Mouse (Mus musculus) cerebellum, adult 9-10 months (tissue): ENCODE measurements around the gene Prr12.

ENCODE experiments used
- DNase-seq: peaks from one replicate; pipeline ENCODE4 v3.0.0; 2022

The Prr12 gene

GRCm38 (mm10) chr7:45076501-45076900 is 23.8 kb upstream of the Prr12 start:
- no peak for DNase-seq

GRCm38 (mm10) chr7:45075405-45075804 is 22.7 kb upstream of the Prr12 start:
- no peak for DNase-seq

DNA sequence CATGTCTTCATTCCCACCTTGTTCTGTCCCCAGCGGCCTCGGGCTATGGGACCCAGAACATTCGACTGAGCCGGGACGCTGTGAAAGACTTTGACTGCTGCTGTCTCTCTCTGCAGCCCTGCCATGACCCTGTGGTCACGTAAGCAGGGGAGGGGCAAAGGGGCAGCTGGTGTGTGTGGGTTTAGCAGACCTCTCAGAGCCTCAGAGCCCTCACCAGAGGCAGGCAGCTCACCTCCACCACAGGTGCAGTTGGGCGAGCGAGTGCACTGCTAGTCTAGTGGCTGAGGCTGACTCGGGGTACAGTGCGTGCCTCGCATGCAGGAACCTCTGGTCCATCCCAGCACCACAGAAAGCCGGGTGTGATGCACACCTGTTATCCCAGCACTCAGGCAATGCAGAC is 21.3 kb upstream of the Prr12 start:
- DNase-seq = no peak

DNA sequence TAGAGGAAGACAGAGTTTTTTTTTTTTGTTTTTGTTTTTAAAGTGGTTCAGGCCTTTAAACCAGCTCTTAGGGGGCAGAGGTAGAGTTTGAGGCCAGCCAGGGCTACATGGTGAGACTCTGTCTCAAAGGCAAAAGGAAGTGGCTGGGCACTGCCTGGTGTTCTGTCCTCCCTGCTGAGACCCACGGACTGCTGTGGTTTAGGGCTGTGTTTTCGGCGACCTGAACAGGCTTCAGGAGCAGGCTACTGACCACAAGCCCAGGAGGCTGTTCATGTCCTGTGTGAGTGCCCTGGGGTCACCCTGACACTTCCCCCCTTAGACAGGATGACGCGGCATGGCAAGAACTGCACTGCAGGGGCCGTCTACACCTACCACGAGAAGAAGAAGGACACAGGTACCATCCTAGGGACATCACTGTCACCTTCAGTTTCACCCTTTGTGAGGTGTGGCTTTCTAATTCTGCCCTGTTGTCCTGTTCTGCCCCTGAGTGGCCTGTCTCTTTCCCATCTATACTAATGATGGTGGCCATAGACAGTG is 20.6 kb upstream of the Prr12 start:
- DNase-seq = no peak

GRCm38 (mm10) chr7:45072230-45072629 is 19.5 kb upstream of the Prr12 start:
- DNase-seq = no peak

DNA sequence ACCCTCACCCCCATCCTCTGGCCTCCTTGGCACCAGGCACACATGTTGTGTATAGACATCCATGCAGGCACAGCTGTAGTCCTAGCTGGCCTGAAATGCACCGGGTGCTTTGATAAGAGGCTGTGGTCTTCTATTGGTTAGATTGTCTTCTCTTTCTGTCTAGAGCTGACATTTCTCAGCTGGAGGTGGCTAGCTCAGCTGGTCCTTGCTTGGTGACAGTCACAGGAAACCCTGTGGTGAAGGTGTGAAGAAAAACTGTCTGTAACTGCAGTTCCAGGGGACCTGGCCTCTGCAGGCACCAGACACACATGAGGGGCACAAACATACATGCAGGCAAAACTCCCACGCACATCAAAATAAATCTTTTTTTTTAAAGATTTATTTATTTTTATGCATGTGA is 17.0 kb upstream of the Prr12 start:
- no peak for DNase-seq

GRCm38 (mm10) chr7:45068000-45068318 is 15.3 kb upstream of the Prr12 start:
- peak; percentile 46 for DNase-seq

GRCm38 (mm10) chr7:45067190-45067999 is 14.7 kb upstream of the Prr12 start:
- no peak for DNase-seq

GRCm38 (mm10) chr7:45062239-45062835 is 9.7 kb upstream of the Prr12 start, which contains the start of the genes Nosip and Prrg2:
TSS of gene Nosip (plus strand) at chr7:45062429.
TSS of gene Prrg2 (minus strand) at chr7:45062677.
- peak; percentile 97 for DNase-seq

GRCm38 (mm10) chr7:45061532-45062075 is 8.9 kb upstream of the Prr12 start:
- peak; percentile 61 for DNase-seq

- DNase-seq = no peak
Observed at GRCm38 (mm10) chr7:45060632-45061122, 8.0 kb upstream of the Prr12 start.

GRCm38 (mm10) chr7:45058607-45059571 is 6.2 kb upstream of the Prr12 start:
- no peak for DNase-seq

GRCm38 (mm10) chr7:45056972-45057348 is 4.3 kb upstream of the Prr12 start:
- no peak for DNase-seq

- DNase-seq = peak; percentile 56
Observed at GRCm38 (mm10) chr7:45056329-45056971, 3.8 kb upstream of the Prr12 start.

GRCm38 (mm10) chr7:45053931-45054510 is 1.3 kb upstream of the Prr12 start:
- peak; percentile 98 for DNase-seq

GRCm38 (mm10) chr7:45053117-45053930 is 643 bp upstream of the Prr12 start:
- peak; percentile 85 for DNase-seq

- DNase-seq = peak; percentile 79
Observed at GRCm38 (mm10) chr7:45052181-45052861, 360 bp downstream of the Prr12 start.

- peak; percentile 57 for DNase-seq
Observed at GRCm38 (mm10) chr7:45051601-45051974, 1.1 kb downstream of the Prr12 start.

- peak; percentile 85 for DNase-seq
Observed at GRCm38 (mm10) chr7:45050945-45051600, 1.6 kb downstream of the Prr12 start.
